Comparison of ENCODE assay signal across 8 mouse cellular contexts in the genomic region with DNA sequence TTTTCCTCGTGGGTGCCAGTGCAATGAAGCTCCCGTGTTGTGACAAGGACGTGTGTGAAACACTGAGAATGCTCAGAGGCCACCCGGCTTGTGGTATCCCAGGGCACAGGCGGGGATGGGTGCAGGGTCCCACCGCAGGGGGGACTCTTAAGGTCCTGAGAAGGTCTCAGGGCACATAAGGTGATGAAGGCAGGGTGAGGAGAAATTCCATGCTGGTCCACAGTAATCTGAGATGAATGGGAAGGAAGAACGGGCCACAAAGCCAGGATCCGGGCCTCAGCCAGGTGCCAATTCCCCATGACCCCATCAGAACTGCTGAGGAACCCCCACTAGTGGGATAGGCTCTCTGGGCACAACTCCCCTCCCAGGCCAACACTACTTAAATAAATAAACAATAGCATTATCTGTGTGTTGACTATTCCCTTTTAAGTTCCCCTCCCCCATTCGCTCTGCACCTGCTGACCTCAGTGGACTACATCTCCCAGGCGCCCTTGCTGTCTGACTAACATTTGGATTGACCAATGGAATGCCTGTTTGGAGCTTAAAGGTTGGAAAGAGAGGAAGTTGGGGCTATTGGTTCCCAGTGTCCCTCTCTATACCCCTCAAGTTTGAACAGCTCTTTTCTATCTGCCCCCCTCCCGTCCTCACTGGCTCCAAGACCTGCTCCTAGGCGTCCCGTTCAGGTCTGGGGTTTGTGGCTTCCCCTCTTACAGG. TPM values are rescaled to one million over a fixed set of nuclear protein-coding genes. Genes with fewer than 3 reads are reported as not detected.
A peak's percentile ranks its signal among the peaks of the same experiment; 100 is the strongest.
DNase-seq lines count a peak whose midpoint lies in the region; ATAC-seq and TF ChIP-seq lines count a peak whose summit lies in the region.

No protein-coding gene starts in this region.

- H3K27ac ChIP-seq in cortical plate, adult 2 months (ENCODE audit: insufficient read depth, low read length), result 0 out of 2 replicates have a peak overlapping the region, but pooled peaks have one; percentile 24
- H3K27ac ChIP-seq in heart, embryonic 11.5 days (ENCODE audit: low read depth, low read length), result no peak overlapping the region
- H3K27ac ChIP-seq in kidney, embryonic 16.5 days (ENCODE audit: low read length), result no peak overlapping the region
- no peak overlapping the region for H3K27ac ChIP-seq in stomach, postnatal 0 days (replicated peaks)

- peaks cover 20% of the 10 kb centered on the region for H3K27me3 ChIP-seq in heart, embryonic 11.5 days (ENCODE audit: control insufficient read depth, insufficient read depth, low read length)
- peaks cover 21% of the 10 kb centered on the region for H3K27me3 ChIP-seq in kidney, embryonic 16.5 days (ENCODE audit: insufficient read depth, low read length)
- peaks cover 3% of the 10 kb centered on the region; the same call in 1 of the 2 replicates for H3K27me3 ChIP-seq in stomach, postnatal 0 days (ENCODE audit: control insufficient read depth, insufficient read depth, low read length)

- DNase-seq in layer of hippocampus, adult 9-11 months, result peak; percentile 79
- no peak for DNase-seq in layer of hippocampus, adult 9-10 months (ENCODE audit: low spot score)
- peak; percentile 56 for DNase-seq in lung, postnatal 10 days
- DNase-seq in stomach, postnatal 0 days (ENCODE audit: low spot score), result peak; percentile 67

- no peaks in the 10 kb centered on the region; the same call in 1 of the 2 replicates for H3K9me3 ChIP-seq in heart, embryonic 11.5 days (replicated peaks; ENCODE audit: control insufficient read depth, low read length)
- peaks cover 3% of the 10 kb centered on the region; the same call in 1 of the 2 replicates for H3K9me3 ChIP-seq in kidney, embryonic 16.5 days (ENCODE audit: low read length)
- H3K9me3 ChIP-seq in stomach, postnatal 0 days (ENCODE audit: control insufficient read depth, low read length), result no peaks in the 10 kb centered on the region

- H3K4me2 ChIP-seq in heart, embryonic 11.5 days, result peak overlapping the region; percentile 51
- peak overlapping the region; percentile 38 for H3K4me2 ChIP-seq in kidney, embryonic 16.5 days (replicated peaks; ENCODE audit: low read depth, low read length)
- H3K4me2 ChIP-seq in stomach, postnatal 0 days (replicated peaks; ENCODE audit: low read depth), result 0 out of 2 replicates have a peak overlapping the region, but pooled peaks have one; percentile 12

- no peak for TF ChIP-seq CTCF in cortical plate, adult 2 months (IDR thresholded peaks at IDR 0.05; ENCODE audit: extremely low read depth, insufficient read depth, low read length)
- TF ChIP-seq CTCF in stomach, postnatal 0 days (IDR thresholded peaks at IDR 0.05; ENCODE audit: low read depth), result no peak

- no peak for ATAC-seq in heart, embryonic 11.5 days (replicated peaks; ENCODE audit: insufficient number of reproducible peaks, low FRiP score, low TSS enrichment)
- ATAC-seq in kidney, embryonic 16.5 days (ENCODE audit: low FRiP score, low TSS enrichment), result peak; percentile 49; the same call in 1 of the 2 replicates
- peak; percentile 56 for ATAC-seq in stomach, postnatal 0 days (ENCODE audit: low FRiP score, low TSS enrichment)
- ATAC-seq in megakaryocyte-erythroid progenitor cell, adult 5-6 weeks (replicated peaks; ENCODE audit: low FRiP score, low TSS enrichment, poor library complexity, severe bottlenecking), result no peak

- 0 out of 2 replicates have a peak overlapping the region, but pooled peaks have one; percentile 18 for H3K4me3 ChIP-seq in cortical plate, adult 2 months (ENCODE audit: insufficient read depth, low read length)
- no peak overlapping the region for H3K4me3 ChIP-seq in heart, embryonic 11.5 days (ENCODE audit: low read depth, low read length)
- H3K4me3 ChIP-seq in kidney, embryonic 16.5 days (ENCODE audit: low read length), result 0 out of 2 replicates have a peak overlapping the region, but pooled peaks have one; percentile 15
- H3K4me3 ChIP-seq in stomach, postnatal 0 days (ENCODE audit: low read depth, low read length), result no peak overlapping the region

- peak; percentile 28; the same call in 1 of the 2 replicates for TF ChIP-seq POLR2A in cortical plate, adult 2 months (IDR thresholded peaks at IDR 0.05; ENCODE audit: extremely low read depth, insufficient read depth, low read length)

- H3K9ac ChIP-seq in heart, embryonic 11.5 days (ENCODE audit: low read depth, low read length), result no peak overlapping the region
- H3K9ac ChIP-seq in kidney, embryonic 16.5 days (replicated peaks; ENCODE audit: low read length), result no peak overlapping the region
- no peak overlapping the region for H3K9ac ChIP-seq in stomach, postnatal 0 days (ENCODE audit: low read length)

- H3K4me1 ChIP-seq in cortical plate, adult 2 months (ENCODE audit: control insufficient read depth, insufficient read depth, low read length), result 0 out of 2 replicates have a peak, but pooled peaks cover 1% of the 10 kb centered on the region
- peaks cover 11% of the 10 kb centered on the region; the same call in 1 of the 2 replicates for H3K4me1 ChIP-seq in heart, embryonic 11.5 days (ENCODE audit: control insufficient read depth, insufficient read depth, low read length)
- peaks cover 15% of the 10 kb centered on the region for H3K4me1 ChIP-seq in kidney, embryonic 16.5 days (ENCODE audit: insufficient read depth, low read length)
- no peaks in the 10 kb centered on the region; the same call in 1 of the 2 replicates for H3K4me1 ChIP-seq in stomach, postnatal 0 days (replicated peaks; ENCODE audit: control insufficient read depth, insufficient read depth)

- no peaks in the 10 kb centered on the region for H3K36me3 ChIP-seq in heart, embryonic 11.5 days (ENCODE audit: control insufficient read depth, insufficient read depth, low read length)
- no peaks in the 10 kb centered on the region for H3K36me3 ChIP-seq in kidney, embryonic 16.5 days (ENCODE audit: insufficient read depth, low read length)
- H3K36me3 ChIP-seq in stomach, postnatal 0 days (ENCODE audit: control insufficient read depth, insufficient read depth, low read length), result no peaks in the 10 kb centered on the region

- WGBS in heart, embryonic 11.5 days (ENCODE audit: insufficient replicate concordance), result 35% methylated on average over 13 of the region's 13 CpGs
- WGBS in kidney, embryonic 16.5 days, result 34% methylated on average over 13 of the region's 13 CpGs
- WGBS in stomach, postnatal 0 days, result 43% methylated on average over 13 of the region's 13 CpGs

- TF ChIP-seq EP300 in stomach, postnatal 0 days (optimal IDR thresholded peaks at IDR 0.05), result no peak

RNA-seq across cellular contexts. Expression of a gene that starts 4.4 kb away (rescaled TPM):
- polyA plus RNA-seq in cortical plate, adult 2 months (2012; rRNA removed), result 104 and 109 TPM in 2 replicates
- polyA plus RNA-seq in heart, embryonic 11.5 days (2014; fragmentation: Nextera tagmentation; extraction: Ambion mirVana), result 4.7 and 7.1 TPM in 2 replicates
- polyA plus RNA-seq in kidney, embryonic 16.5 days (2015; fragmentation: Nextera tagmentation; extraction: Ambion mirVana), result 9.0 and 9.9 TPM in 2 replicates
- polyA plus RNA-seq in stomach, postnatal 0 days (2015; fragmentation: Nextera tagmentation; extraction: Ambion mirVana), result 1.2 and 1.5 TPM in 2 replicates
- total RNA-seq in megakaryocyte-erythroid progenitor cell, adult 5-6 weeks (2014; fragmentation: Nextera tagmentation), result not detected in 2 replicates
- not detected in 2 replicates for total RNA-seq in megakaryocyte-erythroid progenitor cell, adult 5-6 weeks (2017)

RNA-seq across cellular contexts. Expression of a gene that starts 46.5 kb away (rescaled TPM):
- polyA plus RNA-seq in cortical plate, adult 2 months (2012; rRNA removed), result 2.3 and 2.4 TPM in 2 replicates
- polyA plus RNA-seq in heart, embryonic 11.5 days (2014; fragmentation: Nextera tagmentation; extraction: Ambion mirVana), result 6,790 and 6,847 TPM in 2 replicates
- polyA plus RNA-seq in kidney, embryonic 16.5 days (2015; fragmentation: Nextera tagmentation; extraction: Ambion mirVana), result 1.7 and 2.3 TPM in 2 replicates
- polyA plus RNA-seq in stomach, postnatal 0 days (2015; fragmentation: Nextera tagmentation; extraction: Ambion mirVana), result 0.21 and 0.30 TPM in 2 replicates
- not detected in 2 replicates for total RNA-seq in megakaryocyte-erythroid progenitor cell, adult 5-6 weeks (2014; fragmentation: Nextera tagmentation)
- total RNA-seq in megakaryocyte-erythroid progenitor cell, adult 5-6 weeks (2017), result not detected in 2 replicates

Comparison
In these comparisons a context has a peak if more than half of its experiments do, and no peak if none do; other contexts are left out.
1. H3K4me3 ChIP-seq: peak in cortical plate, adult 2 months (single experiment) and kidney, embryonic 16.5 days (single experiment); none in heart, embryonic 11.5 days (single experiment) and stomach, postnatal 0 days (single experiment).
2. ATAC-seq: peak in kidney, embryonic 16.5 days (single experiment) and stomach, postnatal 0 days (single experiment); none in heart, embryonic 11.5 days (single experiment) and megakaryocyte-erythroid progenitor cell, adult 5-6 weeks (single experiment).
3. RNA of a gene that starts 46.5 kb away (polyA plus RNA-seq): 6,790 to 6,847 TPM in heart, embryonic 11.5 days; 1.7 to 2.3 TPM in kidney, embryonic 16.5 days, 2.3 to 2.4 TPM in cortical plate, adult 2 months and 0.21 to 0.30 TPM in stomach, postnatal 0 days; every median in the first group is over 1,000 times any median in the second.
4. Peak in every context shown above with its lines, with median percentiles within 50 percentile points of each other: H3K4me2 ChIP-seq.